Mouse (Mus musculus) lung, adult 18-20 months (tissue): ENCODE measurements around the gene Klhl9.

Source experiments
- DNase-seq, 2 experiments: peaks; one replicate each; pipeline ENCODE4 v3.0.0; 2022; ENCODE audit warnings: mixed read lengths in 2 of 2

The Klhl9 gene

DNA sequence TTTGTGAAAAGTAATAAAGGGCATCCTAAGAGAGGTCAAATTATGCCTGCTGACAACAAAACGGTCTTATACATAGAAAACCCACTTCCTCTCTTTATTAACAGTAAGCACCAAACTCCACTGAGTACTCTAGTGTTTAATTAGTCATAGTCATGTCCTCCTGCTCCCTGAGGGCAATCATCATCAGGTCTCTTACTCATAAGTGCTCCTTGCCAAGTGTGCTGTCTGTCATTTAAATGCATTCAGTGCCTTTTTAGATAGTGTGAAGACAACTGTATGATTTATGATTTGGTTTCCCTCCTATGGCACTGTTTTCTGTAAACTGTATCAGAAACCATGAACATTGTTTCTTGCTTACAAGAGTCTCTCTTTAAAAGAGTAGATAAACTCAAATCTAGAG, 8.0 kb downstream of the Klhl9 start:
- DNase-seq, result no peak

DNA sequence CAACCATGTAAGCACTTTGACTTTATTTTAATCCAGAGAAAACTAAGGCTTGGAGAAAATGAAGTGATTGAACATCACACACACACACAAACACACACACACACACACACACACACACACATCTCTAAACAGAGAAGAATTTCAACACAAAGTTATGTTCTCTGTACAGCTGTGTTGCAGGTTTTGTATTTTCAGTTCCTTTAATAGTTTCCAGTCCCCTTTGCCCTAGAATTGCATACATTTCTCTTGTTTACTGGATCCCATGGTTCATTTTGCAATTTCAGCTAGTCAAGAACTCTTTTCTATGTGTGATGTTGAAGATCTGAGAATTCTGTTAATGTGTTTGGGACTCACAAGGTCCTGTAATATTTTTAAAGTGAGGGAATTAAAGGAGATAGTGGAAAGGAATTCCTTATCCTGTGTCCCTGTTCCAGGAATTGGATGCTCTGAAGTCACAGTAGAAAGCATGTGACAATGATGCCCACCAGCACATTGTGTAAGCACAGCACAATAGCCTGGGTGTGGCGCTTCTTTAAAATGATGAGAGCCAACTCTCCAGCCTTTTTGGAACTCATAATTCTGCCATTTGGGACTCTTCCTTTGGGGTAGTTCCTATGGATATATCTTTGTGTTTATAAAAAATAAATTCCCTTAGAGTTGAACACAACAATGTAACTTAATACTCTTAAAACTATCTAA, 15.0 kb downstream of the Klhl9 start:
- DNase-seq, result no peak

GRCm38 (mm10) chr4:88705924-88706323, 16.3 kb downstream of the Klhl9 start:
- no peak for DNase-seq

- DNase-seq, result no peak
These were observed 23.0 kb downstream of the Klhl9 start for GRCm38 (mm10) chr4:88699301-88699700.

DNA sequence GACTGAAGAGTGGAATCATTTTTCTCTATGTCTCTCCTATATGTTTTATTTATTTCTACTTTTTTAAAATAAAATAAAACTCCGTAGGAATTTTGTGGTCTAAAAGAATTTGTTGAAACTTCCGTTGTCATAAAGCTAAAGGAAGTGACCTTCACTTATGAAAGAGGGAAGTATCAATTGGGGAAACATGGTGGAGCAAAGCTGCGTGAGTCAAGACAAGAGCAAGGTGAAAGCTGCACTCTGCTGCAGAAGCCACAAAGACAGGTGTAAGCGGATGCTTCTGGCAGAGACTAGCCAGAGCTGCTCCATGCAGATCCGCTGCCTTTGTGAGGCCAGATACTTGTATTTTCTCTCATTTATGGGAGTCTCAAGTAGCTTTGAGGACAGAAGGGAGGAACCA, 23.5 kb downstream of the Klhl9 start:
- no peak for DNase-seq

DNA sequence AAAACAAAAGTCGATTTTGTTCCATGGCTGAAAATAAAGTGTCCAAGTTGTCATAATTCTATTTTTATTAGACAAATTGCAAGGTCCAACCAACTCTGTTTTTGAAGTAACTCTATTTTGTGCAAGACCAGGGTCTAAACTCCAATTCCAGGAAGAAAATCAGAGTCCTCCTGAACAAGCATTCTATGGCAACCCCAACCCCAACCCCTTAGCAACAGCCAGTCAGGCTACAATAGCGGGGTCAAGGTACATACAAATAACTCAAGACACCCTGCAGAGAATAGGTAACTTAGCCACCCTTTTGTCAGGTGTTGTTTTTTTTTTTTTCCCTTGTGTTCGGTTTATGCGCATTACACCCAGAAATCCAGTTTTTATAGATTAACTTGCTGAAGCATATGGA, 24.5 kb downstream of the Klhl9 start:
- DNase-seq, result no peak

DNA sequence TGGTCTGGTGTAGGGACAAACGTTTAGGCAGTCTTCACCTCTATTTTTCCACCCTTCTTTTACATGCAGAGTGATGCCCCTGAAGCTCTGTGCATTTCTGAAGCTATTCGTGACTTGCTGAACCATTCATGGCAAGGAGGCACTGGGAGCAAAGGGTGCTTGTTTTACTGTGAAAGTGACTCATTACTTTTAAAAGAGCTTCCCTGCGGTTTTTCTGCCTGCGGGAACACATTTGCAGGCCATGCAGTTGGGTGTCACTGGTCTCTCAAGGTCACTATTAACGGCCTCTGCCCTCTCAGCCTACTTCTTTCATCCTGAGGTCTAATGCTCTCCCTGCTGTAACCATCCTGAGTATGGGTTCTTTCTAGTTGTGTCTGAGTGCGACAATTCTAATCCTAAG, 25.2 kb downstream of the Klhl9 start:
- no peak for DNase-seq

DNA sequence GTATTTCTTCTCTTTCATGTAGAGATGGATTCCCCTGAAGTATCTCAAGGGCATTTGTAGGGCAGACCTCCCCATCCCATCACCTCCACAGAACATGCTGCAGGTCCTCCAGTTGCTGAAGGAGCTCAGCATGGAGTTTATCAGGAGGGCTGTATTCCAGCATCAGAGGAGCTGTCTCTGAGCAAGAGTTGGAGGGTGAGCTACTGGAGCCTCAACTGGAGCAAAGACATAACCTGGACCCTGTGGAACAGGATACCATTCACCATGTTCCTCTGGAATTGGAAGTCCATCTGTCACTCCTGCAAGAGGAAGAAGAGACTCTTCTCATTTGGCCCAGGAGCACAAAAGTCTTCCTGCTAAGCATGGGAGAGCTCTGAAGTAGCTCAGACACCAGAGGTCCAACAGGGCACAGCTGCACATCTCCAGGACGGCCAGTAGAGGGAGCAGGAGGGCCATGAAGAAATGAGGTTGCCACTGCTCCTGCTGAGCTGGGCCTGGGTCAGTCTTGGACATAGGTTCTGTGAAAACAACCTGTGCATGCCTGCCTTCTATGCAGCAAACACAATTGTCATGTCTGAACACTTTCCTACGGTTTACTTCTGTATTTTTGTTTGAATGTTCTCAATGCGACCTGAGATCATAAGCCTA, 25.9 kb downstream of the Klhl9 start:
- DNase-seq, result peak; percentile 64 to 76

- DNase-seq, result no peak
These were observed 28.9 kb downstream of the Klhl9 start for GRCm38 (mm10) chr4:88693392-88693791.

- no peak for DNase-seq
These were observed 29.7 kb downstream of the Klhl9 start for GRCm38 (mm10) chr4:88692537-88692936.

GRCm38 (mm10) chr4:88691259-88691658, 31.0 kb downstream of the Klhl9 start, which contains the start of gene Ifnab:
Gene Ifnab (minus strand): TSS chr4:88691359.
- no peak for DNase-seq

- DNase-seq, result no peak
These were observed 38.5 kb downstream of the Klhl9 start, which contains the start of gene Ifna2 for GRCm38 (mm10) chr4:88683812-88684211. Gene Ifna2 (minus strand): TSS chr4:88683912.

GRCm38 (mm10) chr4:88681353-88681752, 40.9 kb downstream of the Klhl9 start:
- DNase-seq, result no peak

GRCm38 (mm10) chr4:88680362-88680761, 41.9 kb downstream of the Klhl9 start:
- peak in 1 of 2 experiments; percentile 4 for DNase-seq

DNA sequence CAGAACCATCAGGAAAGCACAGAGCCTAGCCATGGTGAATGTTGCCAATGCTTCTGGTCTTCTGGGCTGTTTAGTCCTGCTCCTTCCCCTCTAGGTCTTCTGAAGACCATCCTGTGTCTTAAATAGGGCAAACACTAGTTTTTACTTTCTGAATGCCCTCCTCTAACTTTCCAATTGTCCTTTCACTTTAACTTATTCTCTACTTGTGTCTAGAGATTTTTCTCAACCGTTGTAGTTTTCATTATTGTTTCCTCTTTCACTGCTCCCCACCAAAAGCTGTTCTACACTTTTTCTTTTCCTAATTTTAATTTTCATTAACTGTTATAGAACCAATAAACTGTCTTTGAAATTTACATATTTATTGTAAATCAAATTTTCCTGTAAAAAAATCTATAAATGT, 45.4 kb downstream of the Klhl9 start, which contains the start of gene Ifna16:
TSS of gene Ifna16 (minus strand) at position 101 of the 400 bp plus-strand sequence.
- DNase-seq, result no peak
